Mouse (Mus musculus) limb, embryonic 14.5 days (tissue): ENCODE data around the gene Map2k3. TPM values are rescaled to one million over a fixed set of nuclear protein-coding genes. Genes with fewer than 3 reads are reported as not detected.

Source experiments
- ATAC-seq: fragments of 200-750 bp; cut with Nextera tagmentation; 2 replicates; pipeline ENCODE4 v1.8.0; 2017; ENCODE audit warnings: low read depth, moderate number of reproducible peaks, moderate TSS enrichment; ENCODE audit not compliant: low FRiP score
- DNase-seq: peaks from one replicate; pipeline ENCODE4 v3.0.0-alpha.2; 2015; ENCODE audit warnings: low spot score
- H3K27ac ChIP-seq: fragments of 300-500 bp; sonication (generic); replicated peaks from 2 replicates; pipeline ENCODE4 v1.5.1; 2014; ENCODE audit warnings: low read depth, mild to moderate bottlenecking, low read length, moderate library complexity, mixed read lengths
- H3K27me3 ChIP-seq: fragments of 300-500 bp; sonication (generic); 2 replicates; pipeline ENCODE4 v1.6.1; 2014; ENCODE audit warnings: low read length, mixed read lengths; ENCODE audit not compliant: control insufficient read depth, insufficient read depth
- H3K36me3 ChIP-seq: fragments of 300-500 bp; sonication (generic); 2 replicates; pipeline ENCODE4 v1.6.1; 2014; ENCODE audit warnings: mild to moderate bottlenecking, low read length, moderate library complexity, mixed read lengths; ENCODE audit not compliant: control insufficient read depth, insufficient read depth
- H3K4me1 ChIP-seq: fragments of 300-500 bp; sonication (generic); 2 replicates; pipeline ENCODE4 v1.6.1; 2014; ENCODE audit warnings: antibody characterized with exemption, low read length, mixed read lengths; ENCODE audit not compliant: control insufficient read depth, insufficient read depth
- H3K4me2 ChIP-seq: fragments of 300-500 bp; sonication (generic); replicated peaks from 2 replicates; pipeline ENCODE4 v1.6.1; 2014; ENCODE audit warnings: low read depth, mild to moderate bottlenecking, low read length, moderate library complexity; ENCODE audit not compliant: severe bottlenecking
- H3K4me3 ChIP-seq: fragments of 300-500 bp; sonication (generic); replicated peaks from 2 replicates; pipeline ENCODE4 v1.5.1; 2014; ENCODE audit warnings: low read length
- H3K9ac ChIP-seq: fragments of 300-500 bp; sonication (generic); 2 replicates; pipeline ENCODE4 v1.6.1; 2014; ENCODE audit warnings: mild to moderate bottlenecking, low read depth, low read length, moderate library complexity; ENCODE audit not compliant: severe bottlenecking
- H3K9me3 ChIP-seq: fragments of 300-500 bp; sonication (generic); 2 replicates; pipeline ENCODE4 v1.6.1; 2016; ENCODE audit warnings: low read length; ENCODE audit not compliant: control insufficient read depth
- POLR2A ChIP-seq: fragments of 200-500 bp; IDR thresholded peaks from 2 replicates; pipeline ENCODE4 v1.8.0; 2012; ENCODE audit warnings: inconsistent platforms, mild to moderate bottlenecking, moderate library complexity, borderline replicate concordance; ENCODE audit not compliant: insufficient read depth, insufficient read length; ENCODE audit errors: extremely low read depth
- WGBS: fragments of 180-500 bp; shearing (Covaris S2); extraction: QIAGEN DNeasy Blood & Tissue Kit; methylation state at CpG from one replicate; pipeline ENCODE4 v1.1.7; 2014; 5-methylcytosine and 5-hydroxymethylcytosine counted together
- polyA plus RNA-seq, 2 experiments: library from polyadenylated mRNA; depleted of rRNA in 1 of 2; stranded (reverse) in 1 of 2; unstranded in 1 of 2; fragments of >200 nt; fragmentation: Nextera tagmentation in 1 of 2; extraction: Ambion mirVana in 1 of 2; gene quantifications; 2 replicates each; pipeline versions ENCODE4 v1.2.1 to v1.2.3; 2012 to 2014

Map2k3 gene
- polyA plus RNA-seq, 2 experiments, result 34.3 to 76.4 TPM

GRCm38 (mm10) chr11:60952362-60952761 lies 20.5 kb downstream of the Map2k3 start:
- ATAC-seq (no peak), DNase-seq (no peak)
- Histone ChIP-seq H3K27me3 (no peaks in the 10 kb centered on the region), H3K9ac (no peak overlapping the region), H3K36me3 (peaks cover 59% of the 10 kb centered on the region), H3K9me3 (no peaks in the 10 kb centered on the region), H3K4me3 (no peak overlapping the region), H3K4me2 (no peak overlapping the region), H3K4me1 (peaks cover 4% of the 10 kb centered on the region; the same call in 1 of the 2 replicates), H3K27ac (no peak overlapping the region)
- 88% methylated on average over 3 of the region's 3 CpGs for WGBS
- no peak for TF ChIP-seq POLR2A

- WGBS, result 91% methylated on average over 6 of the region's 6 CpGs
Observed at GRCm38 (mm10) chr11:60952986-60953385, 21.2 kb downstream of the Map2k3 start.

GRCm38 (mm10) chr11:60953803-60954202 lies 22.0 kb downstream of the Map2k3 start:
- Histone ChIP-seq H3K4me1 (peaks cover 4% of the 10 kb centered on the region; the same call in 1 of the 2 replicates), H3K27ac (no peak overlapping the region), H3K4me2 (peak overlapping the region; percentile 26; the same call in 1 of the 2 replicates), H3K36me3 (peaks cover 44% of the 10 kb centered on the region), H3K27me3 (no peaks in the 10 kb centered on the region), H3K4me3 (no peak overlapping the region), H3K9me3 (no peaks in the 10 kb centered on the region), H3K9ac (no peak overlapping the region)
- WGBS, result 7% methylated on average over 15 of the region's 15 CpGs
- peak; percentile 94 for ATAC-seq
- DNase-seq, result peak; percentile 95
- no peak for TF ChIP-seq POLR2A

More at GRCm38 (mm10) chr11:60952986-60953385, 21.2 kb downstream of the Map2k3 start:
- ATAC-seq (no peak), DNase-seq (no peak)
- Histone ChIP-seq H3K36me3 (peaks cover 52% of the 10 kb centered on the region), H3K27ac (no peak overlapping the region), H3K4me1 (peaks cover 4% of the 10 kb centered on the region; the same call in 1 of the 2 replicates), H3K4me2 (no peak overlapping the region), H3K4me3 (no peak overlapping the region), H3K9me3 (no peaks in the 10 kb centered on the region), H3K9ac (no peak overlapping the region), H3K27me3 (no peaks in the 10 kb centered on the region)
- TF ChIP-seq POLR2A, result no peak

- Histone ChIP-seq H3K36me3 (peaks cover 37% of the 10 kb centered on the region), H3K9me3 (no peaks in the 10 kb centered on the region), H3K4me3 (no peak overlapping the region), H3K27ac (no peak overlapping the region), H3K4me2 (peak overlapping the region; percentile 26; the same call in 1 of the 2 replicates), H3K9ac (no peak overlapping the region), H3K27me3 (no peaks in the 10 kb centered on the region), H3K4me1 (peaks cover 4% of the 10 kb centered on the region; the same call in 1 of the 2 replicates)
- WGBS, result 80% methylated on average over 10 of the region's 10 CpGs
- ATAC-seq (no peak), DNase-seq (no peak)
- TF ChIP-seq POLR2A, result no peak
Observed at GRCm38 (mm10) chr11:60954255-60955104, 22.6 kb downstream of the Map2k3 start.

- no peak for TF ChIP-seq POLR2A
- Histone ChIP-seq H3K4me1 (peaks cover 4% of the 10 kb centered on the region; the same call in 1 of the 2 replicates), H3K4me2 (no peak overlapping the region), H3K9ac (no peak overlapping the region), H3K4me3 (no peak overlapping the region), H3K36me3 (peaks cover 27% of the 10 kb centered on the region), H3K9me3 (no peaks in the 10 kb centered on the region), H3K27ac (no peak overlapping the region), H3K27me3 (no peaks in the 10 kb centered on the region)
- DNase-seq (no peak), ATAC-seq (no peak)
- 87% methylated on average over 9 of the region's 9 CpGs for WGBS
Observed at GRCm38 (mm10) chr11:60955621-60956383, 24.0 kb downstream of the Map2k3 start.
